Mouse (Mus musculus) hindbrain, embryonic 12.5 days (tissue): ENCODE measurements around the gene Sgcg. TPM values are rescaled to one million over a fixed set of nuclear protein-coding genes. Genes with fewer than 3 reads are reported as not detected.

ENCODE experiments used
- ATAC-seq: fragments of 200-750 bp; cut with Nextera tagmentation; 2 replicates; pipeline ENCODE4 v1.8.0; 2017; ENCODE audit warnings: moderate TSS enrichment; ENCODE audit not compliant: low FRiP score
- H3K27ac ChIP-seq: fragments of 300-500 bp; sonication (generic); 2 replicates; pipeline ENCODE4 v1.5.1; 2016; ENCODE audit warnings: mild to moderate bottlenecking
- H3K27me3 ChIP-seq: fragments of 300-500 bp; sonication (generic); 2 replicates; pipeline ENCODE4 v1.6.1; 2016; ENCODE audit warnings: mild to moderate bottlenecking
- H3K36me3 ChIP-seq: fragments of 300-500 bp; sonication (generic); 2 replicates; pipeline ENCODE4 v1.6.1; 2016; ENCODE audit warnings: mild to moderate bottlenecking
- H3K4me1 ChIP-seq: fragments of 300-500 bp; sonication (generic); 2 replicates; pipeline ENCODE4 v1.6.1; 2016
- H3K4me2 ChIP-seq: fragments of 300-500 bp; sonication (generic); replicated peaks from 2 replicates; pipeline ENCODE4 v1.6.1; 2016; ENCODE audit warnings: mild to moderate bottlenecking
- H3K4me3 ChIP-seq: fragments of 300-500 bp; sonication (generic); 2 replicates; pipeline ENCODE4 v1.5.1; 2016; ENCODE audit warnings: mild to moderate bottlenecking
- H3K9ac ChIP-seq: fragments of 300-500 bp; sonication (generic); 2 replicates; pipeline ENCODE4 v1.6.1; 2016; ENCODE audit warnings: mild to moderate bottlenecking, moderate library complexity
- H3K9me3 ChIP-seq: fragments of 300-500 bp; sonication (generic); replicated peaks from 2 replicates; pipeline ENCODE4 v1.6.1; 2016; ENCODE audit warnings: mild to moderate bottlenecking
- WGBS: fragments of 180-500 bp; shearing (Covaris S2); methylation state at CpG from one replicate; pipeline ENCODE4 v1.1.7; 2016; 5-methylcytosine and 5-hydroxymethylcytosine counted together
- polyA plus RNA-seq: library from polyadenylated mRNA; unstranded; fragments of >200 nt; fragmentation: Nextera tagmentation; extraction: Ambion mirVana; gene quantifications from 2 replicates; pipeline ENCODE4 v1.2.1, GENCODE M21; 2016

The Sgcg gene
- polyA plus RNA-seq, 1 experiment from 2014 or later: 0.15 TPM

GRCm38 (mm10) chr14:61171261-61171970 lies 86.9 kb downstream of the Sgcg start:
- Histone ChIP-seq H3K36me3 (no peaks in the 10 kb centered on the region), H3K27ac (no peak overlapping the region), H3K9me3 (no peaks in the 10 kb centered on the region), H3K9ac (no peak overlapping the region), H3K27me3 (peaks cover 13% of the 10 kb centered on the region), H3K4me1 (peaks cover 17% of the 10 kb centered on the region), H3K4me2 (no peak overlapping the region), H3K4me3 (no peak overlapping the region)
- 87% methylated on average over 5 of the region's 5 CpGs for WGBS
- ATAC-seq: no peak

Other genes starting within 250 kb of the Sgcg start
- 55.8 and 57.2 TPM in 2 replicates for gene Tnfrsf19, start 212.0 kb downstream of the Sgcg start, polyA plus RNA-seq
- gene Sacs, start 120.0 kb downstream of the Sgcg start, polyA plus RNA-seq: 7.1 and 8.3 TPM in 2 replicates
- gene Arl11, start 51.3 kb upstream of the Sgcg start, polyA plus RNA-seq: 0.52 and 0.77 TPM in 2 replicates
- 10.8 and 11.5 TPM in 2 replicates for gene Ebpl, start 101.9 kb upstream of the Sgcg start, polyA plus RNA-seq
- gene Kpna3, start 181.4 kb upstream of the Sgcg start, polyA plus RNA-seq: 80.7 and 87.1 TPM in 2 replicates